Mouse (Mus musculus): ENCODE measurements around the gene Sytl2.

DNA sequence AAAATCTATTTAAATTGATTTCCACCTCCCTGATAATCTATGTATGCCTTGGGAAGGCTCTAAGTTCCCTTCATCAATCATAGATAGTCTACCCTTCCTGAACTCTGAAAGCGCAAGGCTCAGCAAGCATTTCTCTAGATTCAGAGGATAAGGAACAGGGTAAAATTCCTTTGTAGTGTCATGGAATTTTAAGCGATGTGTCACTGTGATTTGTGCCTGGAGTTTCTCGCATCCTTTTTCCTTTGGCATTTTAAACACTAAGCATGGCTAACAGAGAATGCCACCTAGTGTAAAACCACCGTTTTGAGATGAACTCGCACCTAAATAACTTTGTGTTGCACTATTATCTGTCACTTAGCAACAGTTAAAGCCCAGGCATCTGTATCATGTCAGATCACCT, 93.9 kb downstream of the Sytl2 start:
- TF ChIP-seq POLR2A (IDR thresholded peaks at IDR 0.05; ENCODE audit: borderline replicate concordance, extremely low read depth, insufficient read depth, insufficient read length, poor library complexity, severe bottlenecking) (no peak), CTCF (IDR thresholded peaks at IDR 0.05; ENCODE audit: borderline replicate concordance, extremely low read depth, insufficient read depth, insufficient read length) (no peak)
